Mouse (Mus musculus): ENCODE measurements around the gene Nsf.

Gene Nsf

GRCm38 (mm10) chr11:103773387-103774227 lies 180.2 kb downstream of the Nsf start, which contains the start of gene Wnt3:
TSS of gene Wnt3 (plus strand) at chr11:103774150.
- DNase-seq (ENCODE audit: low read depth, low spot score) = no peak

- DNase-seq (ENCODE audit: low read depth, low spot score) = no peak
Observed at GRCm38 (mm10) chr11:103772505-103773386, 181.1 kb downstream of the Nsf start.

Measured in retina, postnatal 7 days (tissue).